Mouse (Mus musculus) heart, embryonic 12.5 days (tissue): Measurements from ENCODE around the gene Iqgap2. TPM values are rescaled to one million over a fixed set of nuclear protein-coding genes. Genes with fewer than 3 reads are reported as not detected.

Source experiments
- ATAC-seq: fragments of 200-750 bp; cut with Nextera tagmentation; 2 replicates; pipeline ENCODE4 v1.8.0; 2017; ENCODE audit warnings: moderate TSS enrichment, moderate library complexity; ENCODE audit not compliant: insufficient number of reproducible peaks, low FRiP score
- H3K27ac ChIP-seq: fragments of 300-500 bp; sonication (generic); 2 replicates; pipeline ENCODE4 v1.5.1; 2016; ENCODE audit warnings: mild to moderate bottlenecking, moderate library complexity; ENCODE audit not compliant: poor library complexity, severe bottlenecking
- H3K27me3 ChIP-seq: fragments of 300-500 bp; sonication (generic); replicated peaks from 2 replicates; pipeline ENCODE4 v1.6.1; 2016; ENCODE audit warnings: mild to moderate bottlenecking, moderate library complexity
- H3K36me3 ChIP-seq: fragments of 300-500 bp; sonication (generic); 2 replicates; pipeline ENCODE4 v1.6.1; 2016; ENCODE audit warnings: mild to moderate bottlenecking, moderate library complexity
- H3K4me1 ChIP-seq: fragments of 300-500 bp; sonication (generic); replicated peaks from 2 replicates; pipeline ENCODE4 v1.6.1; 2016; ENCODE audit warnings: mild to moderate bottlenecking
- H3K4me2 ChIP-seq: fragments of 300-500 bp; sonication (generic); 2 replicates; pipeline ENCODE4 v1.6.1; 2016; ENCODE audit warnings: mild to moderate bottlenecking, moderate library complexity
- H3K4me3 ChIP-seq: fragments of 300-500 bp; sonication (generic); 2 replicates; pipeline ENCODE4 v1.5.1; 2016; ENCODE audit warnings: mild to moderate bottlenecking
- H3K9ac ChIP-seq: fragments of 300-500 bp; sonication (generic); 2 replicates; pipeline ENCODE4 v1.6.1; 2016; ENCODE audit warnings: mild to moderate bottlenecking, moderate library complexity
- H3K9me3 ChIP-seq: fragments of 300-500 bp; sonication (generic); replicated peaks from 2 replicates; pipeline ENCODE4 v1.6.1; 2016; ENCODE audit warnings: mild to moderate bottlenecking, moderate library complexity
- WGBS: fragments of 180-500 bp; shearing (Covaris S2); methylation state at CpG from one replicate; pipeline ENCODE4 v1.1.7; 2016; 5-methylcytosine and 5-hydroxymethylcytosine counted together
- polyA plus RNA-seq: library from polyadenylated mRNA; unstranded; fragments of >200 nt; fragmentation: Nextera tagmentation; extraction: Ambion mirVana; gene quantifications from 2 replicates; pipeline ENCODE4 v1.2.1, GENCODE M21; 2016

The Iqgap2 gene
- polyA plus RNA-seq, 1 experiment from 2014 or later, result 6.9 TPM

GRCm38 (mm10) chr13:95635301-95635700 is 256.4 kb downstream of the Iqgap2 start:
- no peak for ATAC-seq
- H3K27me3 ChIP-seq, result no peaks in the 10 kb centered on the region
- H3K9me3 ChIP-seq, result no peaks in the 10 kb centered on the region
- no peaks in the 10 kb centered on the region for H3K36me3 ChIP-seq
- 89% methylated on average over 12 of the region's 12 CpGs for WGBS
- H3K27ac ChIP-seq, result peak overlapping the region; percentile 65
- no peak overlapping the region for H3K4me3 ChIP-seq
- H3K9ac ChIP-seq, result no peak overlapping the region
- H3K4me2 ChIP-seq, result no peak overlapping the region
- peaks cover 45% of the 10 kb centered on the region for H3K4me1 ChIP-seq

- no peak overlapping the region for H3K4me3 ChIP-seq
- ATAC-seq, result peak; percentile 80
- no peaks in the 10 kb centered on the region for H3K9me3 ChIP-seq
- 20% methylated on average over 2 of the region's 2 CpGs for whole genome bisulfite sequencing
- H3K27me3 ChIP-seq, result no peaks in the 10 kb centered on the region
- peaks cover 41% of the 10 kb centered on the region for H3K4me1 ChIP-seq
- H3K36me3 ChIP-seq, result no peaks in the 10 kb centered on the region
- H3K27ac ChIP-seq, result peak overlapping the region; percentile 90
- H3K9ac ChIP-seq, result no peak overlapping the region
- H3K4me2 ChIP-seq, result no peak overlapping the region
Observed at GRCm38 (mm10) chr13:95634451-95634850, 257.3 kb downstream of the Iqgap2 start.

- ATAC-seq, result no peak
Observed at GRCm38 (mm10) chr13:95633384-95633783, 258.3 kb downstream of the Iqgap2 start.

GRCm38 (mm10) chr13:95632144-95632543 is 259.6 kb downstream of the Iqgap2 start:
- Histone ChIP-seq H3K27me3 (no peaks in the 10 kb centered on the region), H3K4me2 (no peak overlapping the region), H3K4me1 (peaks cover 20% of the 10 kb centered on the region), H3K4me3 (no peak overlapping the region), H3K9ac (no peak overlapping the region), H3K27ac (no peak overlapping the region), H3K36me3 (peaks cover 4% of the 10 kb centered on the region; the same call in 1 of the 2 replicates), H3K9me3 (no peaks in the 10 kb centered on the region)
- no peak for ATAC-seq
- 74% methylated on average over 6 of the region's 6 CpGs for WGBS

More at GRCm38 (mm10) chr13:95633384-95633783, 258.3 kb downstream of the Iqgap2 start:
- Histone ChIP-seq H3K27ac (peak overlapping the region; percentile 90), H3K9me3 (no peaks in the 10 kb centered on the region), H3K36me3 (peaks cover 4% of the 10 kb centered on the region; the same call in 1 of the 2 replicates), H3K4me1 (peaks cover 30% of the 10 kb centered on the region), H3K27me3 (no peaks in the 10 kb centered on the region), H3K9ac (no peak overlapping the region), H3K4me3 (no peak overlapping the region), H3K4me2 (no peak overlapping the region)
- 67% methylated on average over 2 of the region's 2 CpGs for WGBS

GRCm38 (mm10) chr13:95630747-95631146 is 261.0 kb downstream of the Iqgap2 start:
- Histone ChIP-seq H3K36me3 (peaks cover 4% of the 10 kb centered on the region; the same call in 1 of the 2 replicates), H3K27me3 (no peaks in the 10 kb centered on the region), H3K4me1 (peaks cover 18% of the 10 kb centered on the region), H3K4me2 (no peak overlapping the region), H3K9me3 (no peaks in the 10 kb centered on the region), H3K4me3 (no peak overlapping the region), H3K9ac (no peak overlapping the region), H3K27ac (no peak overlapping the region)
- no peak for ATAC-seq
- 59% methylated on average over 2 of the region's 2 CpGs for WGBS

GRCm38 (mm10) chr13:95629751-95630150 is 262.0 kb downstream of the Iqgap2 start:
- no peak overlapping the region for H3K9ac ChIP-seq
- no peak for ATAC-seq
- no peaks in the 10 kb centered on the region for H3K27me3 ChIP-seq
- H3K4me1 ChIP-seq, result peaks cover 11% of the 10 kb centered on the region
- no peaks in the 10 kb centered on the region for H3K9me3 ChIP-seq
- no peak overlapping the region for H3K27ac ChIP-seq
- WGBS, result 84% methylated on average over 10 of the region's 10 CpGs
- no peak overlapping the region for H3K4me3 ChIP-seq
- H3K4me2 ChIP-seq, result no peak overlapping the region
- H3K36me3 ChIP-seq, result peaks cover 4% of the 10 kb centered on the region; the same call in 1 of the 2 replicates

- ATAC-seq, result no peak
- no peak overlapping the region for H3K4me3 ChIP-seq
- no peaks in the 10 kb centered on the region for H3K9me3 ChIP-seq
- no peak overlapping the region for H3K9ac ChIP-seq
- H3K27me3 ChIP-seq, result no peaks in the 10 kb centered on the region
- H3K36me3 ChIP-seq, result peaks cover 4% of the 10 kb centered on the region; the same call in 1 of the 2 replicates
- H3K27ac ChIP-seq, result no peak overlapping the region
- WGBS, result 58% methylated on average over 7 of the region's 7 CpGs
- H3K4me1 ChIP-seq, result peaks cover 18% of the 10 kb centered on the region
- no peak overlapping the region for H3K4me2 ChIP-seq
Observed at GRCm38 (mm10) chr13:95626696-95627095, 265.0 kb downstream of the Iqgap2 start.

- Histone ChIP-seq H3K4me2 (no peak overlapping the region), H3K27ac (no peak overlapping the region), H3K9me3 (no peaks in the 10 kb centered on the region), H3K4me1 (peaks cover 27% of the 10 kb centered on the region), H3K36me3 (no peaks in the 10 kb centered on the region), H3K4me3 (no peak overlapping the region), H3K27me3 (no peaks in the 10 kb centered on the region), H3K9ac (no peak overlapping the region)
- no peak for ATAC-seq
- WGBS, result 72% methylated on average over 3 of the region's 3 CpGs
Observed at GRCm38 (mm10) chr13:95623042-95623441, 268.7 kb downstream of the Iqgap2 start.

- Histone ChIP-seq H3K9ac (no peak overlapping the region), H3K9me3 (no peaks in the 10 kb centered on the region), H3K4me1 (peaks cover 24% of the 10 kb centered on the region), H3K27me3 (no peaks in the 10 kb centered on the region), H3K27ac (peak overlapping the region; percentile 43; the same call in 1 of the 2 replicates), H3K36me3 (no peaks in the 10 kb centered on the region), H3K4me3 (no peak overlapping the region), H3K4me2 (no peak overlapping the region; the same call in 1 of the 2 replicates)
- WGBS, result 43% methylated on average over 3 of the region's 3 CpGs
- no peak for ATAC-seq
Observed at GRCm38 (mm10) chr13:95621563-95621962, 270.2 kb downstream of the Iqgap2 start.

- peaks cover 36% of the 10 kb centered on the region for H3K4me1 ChIP-seq
- no peaks in the 10 kb centered on the region for H3K27me3 ChIP-seq
- H3K4me3 ChIP-seq, result peak overlapping the region; percentile 93
- H3K9ac ChIP-seq, result peak overlapping the region; percentile 98
- 6% methylated on average over 13 of the region's 13 CpGs for WGBS
- ATAC-seq, result 0 out of 2 replicates have a peak, but pooled peaks have one; percentile 0
- peak overlapping the region; percentile 95 for H3K27ac ChIP-seq
- H3K36me3 ChIP-seq, result peaks cover 9% of the 10 kb centered on the region
- H3K9me3 ChIP-seq, result no peaks in the 10 kb centered on the region
- H3K4me2 ChIP-seq, result peak overlapping the region; percentile 74
Observed at GRCm38 (mm10) chr13:95618859-95619258, 272.9 kb downstream of the Iqgap2 start.

GRCm38 (mm10) chr13:95618309-95618712 is 273.4 kb downstream of the Iqgap2 start, which contains the start of gene F2r:
F2r (minus strand) TSS chr13:95618487.
- peak; percentile 93 for ATAC-seq
- Histone ChIP-seq H3K4me2 (peak within 1 kb of the TSS; percentile 74), H3K36me3 (peaks cover 9% of the 10 kb centered on the region), H3K4me1 (peaks cover 36% of the 10 kb centered on the region), H3K9me3 (no peaks in the 10 kb centered on the region), H3K27ac (peak within 1 kb of the TSS; percentile 95), H3K9ac (peak within 1 kb of the TSS; percentile 98), H3K4me3 (peak within 1 kb of the TSS; percentile 93), H3K27me3 (no peaks in the 10 kb centered on the region)
- under 1% methylated on average over 42 of the region's 42 CpGs for WGBS

GRCm38 (mm10) chr13:95617671-95618171 is 274.0 kb downstream of the Iqgap2 start:
- ATAC-seq, result peak; percentile 64
- H3K36me3 ChIP-seq, result peaks cover 9% of the 10 kb centered on the region
- no peaks in the 10 kb centered on the region for H3K9me3 ChIP-seq
- peak overlapping the region; percentile 98 for H3K9ac ChIP-seq
- peak overlapping the region; percentile 95 for H3K27ac ChIP-seq
- no peaks in the 10 kb centered on the region for H3K27me3 ChIP-seq
- under 1% methylated on average over 21 of the region's 21 CpGs for WGBS
- H3K4me1 ChIP-seq, result peaks cover 37% of the 10 kb centered on the region
- H3K4me3 ChIP-seq, result peak overlapping the region; percentile 93
- peak overlapping the region; percentile 74 for H3K4me2 ChIP-seq
